Mouse (Mus musculus): Measurements from ENCODE around the gene Snrpf. TPM values are rescaled to one million over a fixed set of nuclear protein-coding genes. Genes with fewer than 3 reads are reported as not detected.
"Not testable (repeated sequence)": the region's sequence is repeated elsewhere in the genome, so short reads cannot be mapped to it uniquely, and the experiment has no call there.

Snrpf gene
- polyA plus RNA-seq, 1 experiment = 37.7 TPM

DNA sequence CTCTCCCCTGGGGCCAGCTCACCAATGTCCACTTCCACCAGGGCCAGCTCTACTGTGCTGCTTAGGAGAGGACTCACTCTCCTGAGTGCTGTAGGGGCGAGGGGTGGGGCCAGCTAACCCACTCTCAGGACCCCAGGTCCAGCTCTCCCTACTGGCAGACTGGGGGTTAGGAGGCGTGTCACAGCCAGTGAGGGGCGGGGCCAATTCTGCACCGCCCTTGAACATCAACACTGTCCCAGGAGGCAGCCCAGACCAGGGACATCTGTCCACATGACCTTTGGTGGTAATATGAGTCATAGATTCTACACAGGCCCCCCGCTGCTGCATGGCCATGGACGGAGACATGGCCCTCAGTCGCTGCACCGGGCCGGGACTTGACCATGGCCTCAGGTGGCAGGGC is 29.7 kb downstream of the Snrpf start:
- no peak for TF ChIP-seq CTCF (IDR thresholded peaks at IDR 0.05; ENCODE audit: borderline replicate concordance, insufficient read depth, low read length)
- TF ChIP-seq POLR2A (IDR thresholded peaks at IDR 0.05; ENCODE audit: low read depth, low read length) = no peak

DNA sequence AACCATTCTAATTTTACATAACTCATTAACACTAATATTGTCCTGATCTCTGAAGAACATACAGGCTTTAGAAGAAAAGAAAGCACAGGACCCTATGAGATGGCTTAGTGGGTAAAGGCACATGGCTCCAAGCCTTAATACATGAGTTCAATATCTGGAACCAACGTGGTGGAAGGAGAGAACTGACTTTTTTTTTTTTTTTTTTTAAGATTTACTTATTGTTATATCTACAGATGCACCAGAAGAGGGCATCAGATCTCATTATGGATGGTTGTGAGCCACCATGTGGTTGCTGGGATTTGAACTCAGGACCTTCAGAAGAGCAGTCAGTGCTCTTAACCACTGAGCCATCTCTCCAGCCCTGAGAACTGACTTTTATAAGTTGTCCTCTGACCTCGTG is 31.5 kb downstream of the Snrpf start:
- H3K4me3 ChIP-seq (ENCODE audit: insufficient read depth, low read length); H3K27ac ChIP-seq (ENCODE audit: insufficient read depth, low read length); H3K4me1 ChIP-seq (ENCODE audit: control insufficient read depth, insufficient read depth, low read length): not testable (repeated sequence)

More for the DNA sequence above, 29.7 kb downstream of the Snrpf start:
- Histone ChIP-seq H3K4me3 (ENCODE audit: insufficient read depth, low read length) (no peak overlapping the region), H3K27ac (ENCODE audit: insufficient read depth, low read length) (no peak overlapping the region), H3K4me1 (ENCODE audit: control insufficient read depth, insufficient read depth, low read length) (no peaks in the 10 kb centered on the region)

DNA sequence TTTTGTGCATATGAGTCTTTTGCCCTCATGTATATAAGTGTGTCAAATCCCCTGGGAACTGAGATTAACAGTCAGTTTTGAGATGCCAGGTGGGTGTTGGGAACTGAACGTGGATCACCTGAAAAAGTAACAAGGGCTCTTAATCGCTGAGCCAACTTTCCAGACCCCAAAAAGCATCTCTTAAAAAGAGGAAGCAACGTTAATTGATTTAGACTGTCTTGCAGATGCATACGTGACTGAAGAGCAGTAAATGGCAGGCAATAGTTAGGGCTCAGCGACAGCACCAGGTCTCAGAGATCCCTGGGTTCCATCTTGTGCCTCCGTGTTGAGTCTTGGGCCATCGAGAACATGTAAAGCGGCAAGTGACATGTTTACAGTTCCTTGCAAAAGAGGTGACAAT is 36.9 kb downstream of the Snrpf start:
- H3K4me3 ChIP-seq (ENCODE audit: insufficient read depth, low read length) = no peak overlapping the region
- TF ChIP-seq POLR2A (IDR thresholded peaks at IDR 0.05; ENCODE audit: low read depth, low read length) (no peak), CTCF (IDR thresholded peaks at IDR 0.05; ENCODE audit: borderline replicate concordance, insufficient read depth, low read length) (no peak)
- no peak overlapping the region for H3K27ac ChIP-seq (ENCODE audit: insufficient read depth, low read length)
- H3K4me1 ChIP-seq (ENCODE audit: control insufficient read depth, insufficient read depth, low read length) = no peaks in the 10 kb centered on the region

DNA sequence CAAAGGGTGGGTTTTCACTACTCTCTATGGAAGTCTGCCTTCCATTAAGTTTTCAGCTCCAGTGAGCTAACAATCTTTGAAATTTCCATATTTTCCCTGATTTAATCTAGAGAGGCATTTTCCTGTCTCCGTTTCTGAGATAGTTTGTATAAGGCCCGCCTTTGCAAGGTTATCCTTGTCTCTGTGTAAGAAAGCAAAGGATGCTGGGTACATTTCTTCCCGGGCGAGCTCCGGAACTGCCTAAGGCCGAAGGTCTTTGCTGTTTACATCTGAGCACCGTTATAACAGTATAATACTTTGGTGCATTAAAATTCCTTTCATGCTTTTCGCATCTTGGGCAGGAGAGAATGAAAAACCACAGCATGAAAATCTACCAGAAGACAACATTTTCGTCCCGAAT is 39.7 kb downstream of the Snrpf start:
- no peak overlapping the region for H3K4me3 ChIP-seq (ENCODE audit: insufficient read depth, low read length)
- no peak overlapping the region for H3K27ac ChIP-seq (ENCODE audit: insufficient read depth, low read length)
- TF ChIP-seq CTCF (IDR thresholded peaks at IDR 0.05; ENCODE audit: borderline replicate concordance, insufficient read depth, low read length) (no peak), POLR2A (IDR thresholded peaks at IDR 0.05; ENCODE audit: low read depth, low read length) (no peak)
- H3K4me1 ChIP-seq (ENCODE audit: control insufficient read depth, insufficient read depth, low read length) = no peaks in the 10 kb centered on the region

DNA sequence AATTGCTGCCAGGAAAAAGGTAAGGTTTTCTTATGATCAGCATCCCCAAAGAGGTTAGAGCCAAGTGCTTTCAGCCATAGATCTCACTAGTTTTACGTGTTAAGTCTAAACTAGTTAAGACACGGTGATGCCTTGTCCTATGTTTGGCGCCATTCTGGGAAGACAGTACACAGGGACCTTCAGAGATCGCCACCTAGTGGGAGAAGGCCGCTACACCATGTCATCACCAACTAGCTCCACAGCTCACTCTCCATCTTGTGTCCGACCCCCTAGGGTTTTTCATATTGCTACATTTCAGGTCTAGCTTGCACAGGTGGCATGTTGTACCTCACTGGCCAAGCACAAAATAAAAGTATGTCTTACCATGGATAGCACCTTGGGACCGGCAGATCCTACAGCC is 40.5 kb downstream of the Snrpf start:
- Histone ChIP-seq H3K4me1 (ENCODE audit: control insufficient read depth, insufficient read depth, low read length) (no peaks in the 10 kb centered on the region), H3K27ac (ENCODE audit: insufficient read depth, low read length) (no peak overlapping the region), H3K4me3 (ENCODE audit: insufficient read depth, low read length) (no peak overlapping the region)
- TF ChIP-seq CTCF (IDR thresholded peaks at IDR 0.05; ENCODE audit: borderline replicate concordance, insufficient read depth, low read length) (peak; percentile 90), POLR2A (IDR thresholded peaks at IDR 0.05; ENCODE audit: low read depth, low read length) (no peak)

DNA sequence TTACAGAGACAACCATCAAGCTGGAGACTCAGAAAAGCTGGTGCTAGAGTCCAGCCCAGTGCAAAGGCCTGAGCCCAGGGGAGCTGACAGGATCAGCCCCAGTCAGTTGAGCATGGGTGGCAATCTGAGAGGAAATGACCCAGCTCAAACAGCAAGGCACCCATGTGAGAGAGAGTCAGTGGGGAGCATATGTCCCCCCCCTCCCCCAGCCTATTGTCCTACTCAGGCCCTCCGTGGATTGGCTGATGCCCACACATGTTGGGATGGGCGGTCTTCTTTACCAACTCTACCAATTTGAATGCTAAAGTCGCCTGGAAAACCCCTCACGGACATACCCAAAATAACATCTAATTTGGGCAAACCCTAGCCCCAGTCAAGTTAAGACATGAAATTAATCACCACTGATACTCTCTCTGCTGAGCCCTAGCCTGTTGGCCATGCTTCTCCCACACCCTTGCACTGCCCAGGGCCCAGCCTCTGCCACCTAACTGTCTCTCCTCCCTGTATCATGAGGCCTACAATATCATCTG is 41.7 kb downstream of the Snrpf start:
- H3K4me1 ChIP-seq (ENCODE audit: control insufficient read depth, insufficient read depth, low read length) = no peaks in the 10 kb centered on the region
- H3K4me3 ChIP-seq (ENCODE audit: insufficient read depth, low read length) = no peak overlapping the region
- TF ChIP-seq CTCF (IDR thresholded peaks at IDR 0.05; ENCODE audit: borderline replicate concordance, insufficient read depth, low read length) (no peak), POLR2A (IDR thresholded peaks at IDR 0.05; ENCODE audit: low read depth, low read length) (no peak)
- H3K27ac ChIP-seq (ENCODE audit: insufficient read depth, low read length) = no peak overlapping the region

DNA sequence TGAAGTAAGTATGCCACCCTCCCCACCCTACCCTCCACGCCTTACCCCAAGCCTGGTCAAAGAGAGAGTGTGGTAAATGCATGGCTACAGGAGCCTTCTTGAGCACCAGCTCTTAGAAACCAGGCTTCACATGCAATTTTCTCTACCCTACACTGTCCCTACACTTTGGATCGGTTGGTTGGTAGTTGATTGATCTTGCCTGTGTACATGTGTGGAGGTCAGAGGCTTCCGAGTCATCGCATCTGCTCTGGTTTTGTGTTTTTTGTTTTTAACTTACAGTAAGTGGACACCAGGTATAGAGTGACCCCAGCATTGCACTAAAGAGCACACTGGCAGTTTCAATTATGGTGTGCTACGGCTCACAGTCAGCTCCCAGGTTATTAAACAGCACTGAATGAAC is 45.3 kb downstream of the Snrpf start:
- H3K27ac ChIP-seq (ENCODE audit: insufficient read depth, low read length) = no peak overlapping the region
- TF ChIP-seq POLR2A (IDR thresholded peaks at IDR 0.05; ENCODE audit: low read depth, low read length) = no peak
- peaks cover 5% of the 10 kb centered on the region for H3K4me1 ChIP-seq (ENCODE audit: control insufficient read depth, insufficient read depth, low read length)
- no peak overlapping the region for H3K4me3 ChIP-seq (ENCODE audit: insufficient read depth, low read length)

DNA sequence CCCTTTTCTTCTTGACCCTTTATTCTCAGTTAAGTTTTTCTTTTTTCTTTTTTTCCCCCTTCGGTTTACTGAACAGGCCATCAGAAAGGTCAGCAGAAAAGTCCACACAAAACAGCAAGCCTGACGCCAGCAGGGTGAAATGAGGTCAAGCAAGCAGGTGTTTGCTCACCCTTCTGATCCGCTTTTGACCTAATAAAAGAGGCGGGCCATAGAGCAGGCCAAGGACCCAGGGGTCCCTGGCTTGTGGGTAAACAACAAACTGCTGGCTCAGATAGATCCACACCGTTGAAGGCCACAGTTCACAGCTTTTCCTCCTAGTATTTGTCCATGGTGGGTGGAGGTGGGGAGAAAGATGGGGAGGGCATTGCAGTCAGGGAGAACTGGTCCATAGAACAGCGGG is 46.3 kb downstream of the Snrpf start:
- Histone ChIP-seq H3K4me1 (ENCODE audit: control insufficient read depth, insufficient read depth, low read length) (peaks cover 5% of the 10 kb centered on the region), H3K27ac (ENCODE audit: insufficient read depth, low read length) (no peak overlapping the region), H3K4me3 (ENCODE audit: insufficient read depth, low read length) (no peak overlapping the region)
- TF ChIP-seq CTCF (IDR thresholded peaks at IDR 0.05; ENCODE audit: borderline replicate concordance, insufficient read depth, low read length) (no peak), POLR2A (IDR thresholded peaks at IDR 0.05; ENCODE audit: low read depth, low read length) (no peak)

DNA sequence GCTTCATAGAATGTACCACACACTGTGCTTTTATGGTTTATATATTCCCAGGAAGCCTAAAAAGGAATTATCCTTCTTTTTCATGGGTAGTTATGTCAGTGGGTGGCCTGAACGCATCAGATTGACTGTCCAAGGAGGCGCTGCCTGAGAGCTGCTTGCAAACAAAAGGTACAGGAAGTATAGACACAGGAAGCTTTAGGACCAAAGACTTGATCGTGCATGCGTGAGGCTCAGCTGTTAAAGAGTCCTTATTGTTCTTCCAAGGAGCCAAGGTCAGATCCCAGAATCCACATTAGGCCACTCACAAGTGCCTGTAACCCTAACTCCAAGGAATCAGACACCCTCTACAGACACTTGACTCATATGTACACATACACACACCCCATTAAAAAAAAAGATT is 47.1 kb downstream of the Snrpf start:
- TF ChIP-seq POLR2A (IDR thresholded peaks at IDR 0.05; ENCODE audit: low read depth, low read length) (no peak), CTCF (IDR thresholded peaks at IDR 0.05; ENCODE audit: borderline replicate concordance, insufficient read depth, low read length) (no peak)
- peaks cover 5% of the 10 kb centered on the region for H3K4me1 ChIP-seq (ENCODE audit: control insufficient read depth, insufficient read depth, low read length)
- no peak overlapping the region for H3K4me3 ChIP-seq (ENCODE audit: insufficient read depth, low read length)
- H3K27ac ChIP-seq (ENCODE audit: insufficient read depth, low read length) = no peak overlapping the region

DNA sequence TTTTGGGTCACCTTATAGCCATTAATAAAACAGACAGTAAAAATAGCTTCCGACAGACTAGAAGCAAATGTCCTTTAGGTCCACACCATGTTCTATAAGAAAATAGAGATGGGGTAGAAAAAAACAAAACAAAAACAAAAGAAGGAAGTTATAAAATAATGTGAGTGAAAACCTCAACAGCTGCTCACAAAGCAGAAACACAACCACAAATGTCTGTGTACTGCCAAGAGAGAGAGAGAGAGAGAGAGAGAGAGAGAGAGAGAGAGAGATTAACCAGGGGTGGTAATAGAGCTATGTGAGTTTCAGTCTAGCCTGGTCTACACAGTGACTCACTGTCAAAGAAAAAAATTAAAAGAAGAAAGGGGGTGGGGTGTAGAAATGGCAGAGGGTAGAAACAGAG is 47.9 kb downstream of the Snrpf start:
- H3K27ac ChIP-seq (ENCODE audit: insufficient read depth, low read length) = no peak overlapping the region
- peaks cover 5% of the 10 kb centered on the region for H3K4me1 ChIP-seq (ENCODE audit: control insufficient read depth, insufficient read depth, low read length)
- H3K4me3 ChIP-seq (ENCODE audit: insufficient read depth, low read length) = no peak overlapping the region
- TF ChIP-seq POLR2A (IDR thresholded peaks at IDR 0.05; ENCODE audit: low read depth, low read length) (no peak), CTCF (IDR thresholded peaks at IDR 0.05; ENCODE audit: borderline replicate concordance, insufficient read depth, low read length) (no peak)

Data from embryonic fibroblast, embryonic 13.5 days (primary cell).